Mouse (Mus musculus) hindbrain, embryonic 12.5 days (tissue): ENCODE results near the gene Helz. TPM values are rescaled to one million over a fixed set of nuclear protein-coding genes. Genes with fewer than 3 reads are reported as not detected.

Experiments
- microRNA-seq: library from miRNA; unstranded; fragments of <30 nt; microRNA quantifications from one replicate; pipeline ENCODE4, GENCODE M21; 2017
- polyA plus RNA-seq: library from polyadenylated mRNA; unstranded; fragments of >200 nt; fragmentation: Nextera tagmentation; extraction: Ambion mirVana; gene quantifications from 2 replicates; pipeline ENCODE4 v1.2.1, GENCODE M21; 2016

The Helz gene
- polyA plus RNA-seq, 1 experiment from 2014 or later, result 21.4 TPM

Small RNA genes within 50 kb of the gene (microRNA-seq; reads per million reads assigned to microRNA genes)
- gene Mir6932, result not detected

Other genes with a start within 250 kb of the Helz start
- 36.5 and 37.1 TPM in 2 replicates for gene Pitpnc1, start 77.2 kb upstream of the Helz start, polyA plus RNA-seq
- 172 and 177 TPM in 2 replicates for gene Psmd12, start 68.4 kb upstream of the Helz start, polyA plus RNA-seq
- 0.50 and 1.9 TPM in 2 replicates for gene Cacng1, start 168.6 kb downstream of the Helz start, polyA plus RNA-seq
- gene Cacng4, start 246.6 kb downstream of the Helz start, polyA plus RNA-seq, result 35.8 and 37.4 TPM in 2 replicates